Mouse (Mus musculus) gastrocnemius, postnatal 4 days (tissue): ENCODE data around the gene Zfyve28. TPM values are rescaled to one million over a fixed set of nuclear protein-coding genes. Genes with fewer than 3 reads are reported as not detected.

Source experiments
- DNase-seq, 2 experiments: peaks; one replicate each; pipeline ENCODE4 v3.0.0; 2021 to 2022; ENCODE audit warnings: low spot score in 2 of 2, mixed read lengths in 2 of 2
- total RNA-seq, 2 experiments: library from RNA; stranded (reverse); gene quantifications; 2 replicates each; pipeline ENCODE4 v1.2.3; 2021

Zfyve28 gene
- total RNA-seq, 2 experiments from 2014 or later: 2.8 to 2.9 TPM

- DNase-seq: peak in 1 of 2 experiments; percentile 19
Observed at GRCm38 (mm10) chr5:34287001-34287837, 1.0 kb downstream of the Zfyve28 start.

GRCm38 (mm10) chr5:34286516-34286915, 1.7 kb downstream of the Zfyve28 start:
- DNase-seq: no peak

GRCm38 (mm10) chr5:34285285-34285684, 3.0 kb downstream of the Zfyve28 start:
- no peak for DNase-seq

- DNase-seq: no peak
Observed at GRCm38 (mm10) chr5:34284156-34284750, 4.0 kb downstream of the Zfyve28 start.

DNA sequence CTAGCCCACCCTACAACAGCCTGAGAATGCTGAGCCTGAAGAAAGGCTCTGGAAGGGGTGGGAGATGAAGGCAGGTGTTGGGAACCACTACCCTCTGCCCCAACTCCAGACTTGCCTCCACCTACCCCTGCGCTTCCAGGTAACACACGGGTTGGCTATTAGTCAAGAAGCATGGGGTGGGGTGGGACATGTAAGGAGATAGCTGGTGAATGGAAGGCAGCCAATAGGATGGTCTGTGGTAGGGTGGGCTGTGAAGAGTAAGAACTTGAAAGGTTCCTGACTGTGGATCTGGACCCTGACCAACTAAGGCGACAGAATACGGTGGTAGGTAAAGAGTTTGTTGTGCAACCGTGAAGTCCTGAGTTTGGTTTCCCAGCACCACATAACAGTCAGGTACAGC, 4.9 kb downstream of the Zfyve28 start:
- no peak for DNase-seq

GRCm38 (mm10) chr5:34280976-34281375, 7.3 kb downstream of the Zfyve28 start:
- no peak for DNase-seq

- no peak for DNase-seq
Observed at GRCm38 (mm10) chr5:34279214-34279613, 9.0 kb downstream of the Zfyve28 start.

- no peak for DNase-seq
Observed at GRCm38 (mm10) chr5:34278058-34278457, 10.2 kb downstream of the Zfyve28 start.

DNA sequence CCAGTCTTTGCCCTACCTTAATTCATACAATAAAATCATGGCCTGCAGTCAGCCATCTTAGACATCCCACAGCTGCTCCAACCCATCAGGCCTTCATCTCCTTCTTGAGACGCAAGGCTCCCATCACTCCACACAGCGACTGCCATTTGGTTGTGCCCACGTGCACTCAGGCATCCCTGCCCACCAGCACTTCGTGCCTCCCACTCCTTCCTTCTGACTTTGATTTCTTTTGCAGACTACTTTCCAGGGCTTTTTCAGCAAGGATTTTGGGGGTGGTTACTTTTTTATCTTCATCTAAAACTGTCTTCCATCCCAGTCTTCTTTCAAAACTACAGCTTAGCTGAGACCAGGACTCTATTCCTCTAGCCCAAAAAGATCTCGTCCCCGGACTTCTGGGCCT, 11.5 kb downstream of the Zfyve28 start:
- no peak for DNase-seq

- no peak for DNase-seq
Observed at GRCm38 (mm10) chr5:34276191-34276590, 12.1 kb downstream of the Zfyve28 start.

GRCm38 (mm10) chr5:34274676-34275293, 13.5 kb downstream of the Zfyve28 start:
- no peak for DNase-seq

DNA sequence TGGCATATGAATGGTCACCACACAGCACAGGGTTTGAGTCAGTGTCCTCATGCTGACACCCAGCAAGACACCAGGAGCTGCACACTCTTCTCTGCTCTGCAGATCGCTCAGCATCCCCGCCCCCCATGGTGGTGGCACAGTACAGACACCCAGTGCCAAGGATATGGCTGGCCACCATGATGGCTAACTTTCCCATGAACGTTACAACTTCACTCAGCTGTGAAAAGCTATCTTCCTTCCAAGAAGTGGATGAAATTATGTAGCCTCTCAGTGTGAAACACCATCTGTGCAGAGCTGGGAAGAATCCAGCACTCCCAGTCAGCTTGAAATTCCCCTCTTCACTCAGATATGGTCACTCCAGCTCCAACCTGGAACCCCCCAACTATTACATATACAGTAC, 14.0 kb downstream of the Zfyve28 start:
- DNase-seq: no peak

DNA sequence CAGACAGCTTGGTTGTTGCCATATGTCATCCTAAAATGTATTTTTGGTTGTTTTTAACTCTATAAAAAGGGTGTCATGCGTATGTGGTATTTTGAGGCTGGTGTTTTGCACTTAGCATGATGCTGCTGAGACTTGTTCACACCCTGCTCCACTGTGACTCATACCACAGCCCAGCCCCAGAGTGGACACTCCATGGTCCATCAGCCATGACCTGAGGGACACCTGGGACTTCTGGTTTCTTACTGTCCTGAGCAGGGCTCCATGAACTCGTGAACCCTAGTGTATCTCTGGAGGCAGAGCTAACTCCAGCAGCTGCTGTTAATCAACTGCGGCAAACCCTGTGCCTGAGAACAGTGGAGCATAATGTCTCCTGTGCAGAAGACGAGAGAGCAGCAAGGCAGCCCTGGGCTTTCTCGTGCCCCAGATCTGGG, 15.0 kb downstream of the Zfyve28 start:
- DNase-seq: no peak

DNA sequence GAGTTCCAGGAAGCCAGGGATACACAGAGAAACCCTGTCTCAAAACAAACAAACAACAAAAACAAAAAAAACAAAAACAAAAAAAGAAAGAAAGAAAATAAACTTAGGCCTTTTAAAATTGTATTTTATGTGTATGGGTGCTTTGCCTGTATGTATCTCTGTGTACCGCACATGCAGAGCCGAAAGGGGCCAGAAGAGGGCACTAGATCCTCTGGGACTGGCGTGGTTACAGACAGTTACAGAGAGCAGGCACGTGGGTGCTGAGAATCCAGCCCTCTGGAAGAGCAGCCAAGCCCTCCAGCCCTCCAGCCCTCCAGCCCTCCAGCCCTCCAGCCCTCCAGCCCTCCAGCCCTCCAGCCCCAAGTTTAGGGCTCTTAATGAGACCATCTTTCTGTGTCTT, 16.5 kb downstream of the Zfyve28 start:
- DNase-seq: no peak

- DNase-seq: no peak
Observed at GRCm38 (mm10) chr5:34269921-34270465, 18.3 kb downstream of the Zfyve28 start.

DNA sequence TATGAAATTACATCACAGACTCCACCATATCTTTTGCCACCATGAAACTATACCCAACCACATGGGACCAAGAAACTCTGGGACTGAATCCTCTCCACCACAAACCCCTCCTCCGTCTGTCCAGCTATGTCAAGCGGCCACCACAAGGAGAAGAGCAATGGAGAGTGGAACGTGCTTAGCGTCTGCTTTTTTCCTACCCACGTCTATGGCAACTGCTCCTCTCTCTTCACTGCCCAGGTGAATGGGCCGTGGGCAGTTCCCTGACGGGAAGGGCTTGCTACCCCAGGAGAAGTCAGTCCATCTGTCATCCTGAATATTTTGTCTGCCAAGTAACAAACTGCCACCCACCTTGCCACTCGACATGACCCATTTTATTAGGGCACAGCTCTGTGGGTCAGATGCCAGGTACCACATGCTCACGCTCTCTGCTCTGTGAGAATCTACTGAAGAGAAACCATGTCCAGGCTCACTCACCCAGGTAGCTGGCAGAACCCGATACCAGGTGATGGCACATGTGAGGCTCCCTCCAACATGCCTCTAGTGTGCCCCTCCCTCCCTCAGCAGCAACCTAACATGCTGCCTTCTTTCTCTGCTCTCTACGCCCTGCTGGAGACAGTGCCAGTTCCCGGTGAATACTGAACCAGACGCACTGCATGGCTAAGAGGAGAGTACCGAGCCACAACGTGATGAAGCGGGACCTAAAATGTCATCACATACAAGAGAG, 18.9 kb downstream of the Zfyve28 start:
- no peak for DNase-seq

GRCm38 (mm10) chr5:34266065-34266464, 22.2 kb downstream of the Zfyve28 start:
- DNase-seq: no peak

GRCm38 (mm10) chr5:34259172-34259816, 29.0 kb downstream of the Zfyve28 start:
- no peak for DNase-seq

DNA sequence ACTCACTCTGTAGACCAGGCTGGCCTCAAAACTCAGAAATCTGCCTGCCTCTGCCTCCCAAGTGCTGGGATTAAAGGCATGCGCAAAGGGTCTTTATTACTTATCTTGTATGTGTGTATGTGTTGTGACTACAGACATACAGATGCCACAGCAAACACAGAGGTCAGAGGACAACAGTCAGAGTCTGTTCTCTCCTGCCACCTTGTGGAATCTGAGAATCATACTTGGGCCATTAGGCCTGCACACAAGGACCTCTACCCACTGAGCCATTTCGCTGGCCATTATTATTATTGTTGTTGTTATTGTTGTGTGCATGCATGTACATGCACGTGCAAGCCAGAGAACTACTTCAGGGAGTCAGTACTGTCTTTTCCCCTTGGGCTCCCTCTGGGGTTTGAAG, 33.1 kb downstream of the Zfyve28 start:
- DNase-seq: no peak

GRCm38 (mm10) chr5:34254309-34254708, 33.9 kb downstream of the Zfyve28 start:
- no peak for DNase-seq
